Mouse (Mus musculus) kidney, adult 2 months (tissue): ENCODE data around the gene Iqsec1.

Experiments used
- CTCF ChIP-seq: fragments of 200-500 bp; conservative IDR thresholded peaks from 2 replicates; pipeline ENCODE4 v1.5.1; 2011; ENCODE audit warnings: low read depth, mild to moderate bottlenecking, control low read depth, low read length, moderate library complexity, mixed read lengths; ENCODE audit not compliant: insufficient read depth, insufficient read length
- POLR2A ChIP-seq: fragments of 200-500 bp; IDR thresholded peaks from one replicate; pipeline ENCODE4 v1.6.1; 2011; ENCODE audit warnings: low read depth, low read length, control low read depth

DNA sequence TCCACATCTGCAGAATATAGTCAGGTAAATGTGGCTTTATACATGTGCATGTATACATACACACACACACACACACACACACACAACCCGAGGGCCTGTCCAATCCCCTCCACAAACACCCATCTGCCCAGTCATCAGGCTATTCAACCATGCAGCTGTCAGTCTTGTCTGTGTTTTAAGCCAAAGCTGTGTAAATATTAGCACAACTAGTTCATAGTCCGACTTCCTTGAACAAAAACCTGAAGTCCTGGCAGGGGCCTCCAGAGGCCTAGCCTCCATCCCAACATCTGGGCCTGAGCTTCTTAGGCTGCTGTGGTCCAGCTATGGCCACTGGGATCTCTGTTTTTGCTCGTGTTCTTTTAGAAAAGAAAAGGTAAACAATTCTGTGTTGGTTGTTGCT, 274.8 kb downstream of the Iqsec1 start:
- no peak for TF ChIP-seq CTCF
- no peak for TF ChIP-seq POLR2A
